Mouse (Mus musculus): Measurements from ENCODE around the gene Pigh.

The Pigh gene

GRCm38 (mm10) chr12:79066431-79066830 is 23.0 kb downstream of the Pigh start:
- no peak for DNase-seq

GRCm38 (mm10) chr12:79064451-79064850 is 25.0 kb downstream of the Pigh start:
- no peak for DNase-seq

- no peak for DNase-seq
Measured at GRCm38 (mm10) chr12:79060766-79061652, 28.4 kb downstream of the Pigh start.

GRCm38 (mm10) chr12:79060134-79060533 is 29.3 kb downstream of the Pigh start:
- DNase-seq: no peak

- no peak for DNase-seq
Measured at GRCm38 (mm10) chr12:79059573-79059972, 29.9 kb downstream of the Pigh start.

GRCm38 (mm10) chr12:79055276-79055675 is 34.2 kb downstream of the Pigh start:
- DNase-seq: no peak

- DNase-seq: no peak
Measured at GRCm38 (mm10) chr12:79052073-79052472, 37.4 kb downstream of the Pigh start.

GRCm38 (mm10) chr12:79050545-79051212 is 38.8 kb downstream of the Pigh start:
- DNase-seq: no peak

- DNase-seq: no peak
Measured at GRCm38 (mm10) chr12:79049807-79050206, 39.6 kb downstream of the Pigh start.

GRCm38 (mm10) chr12:79048898-79049297 is 40.6 kb downstream of the Pigh start:
- DNase-seq: no peak

- no peak for DNase-seq
Measured at GRCm38 (mm10) chr12:79047203-79047602, 42.2 kb downstream of the Pigh start.

GRCm38 (mm10) chr12:79046171-79046570 is 43.3 kb downstream of the Pigh start:
- DNase-seq: no peak

- DNase-seq: no peak
Measured at GRCm38 (mm10) chr12:79044668-79045067, 44.8 kb downstream of the Pigh start.

- DNase-seq: no peak
Measured at GRCm38 (mm10) chr12:79041436-79041835, 48.0 kb downstream of the Pigh start.

GRCm38 (mm10) chr12:79040201-79040827 is 49.1 kb downstream of the Pigh start:
- DNase-seq: no peak

GRCm38 (mm10) chr12:79039708-79040107 is 49.7 kb downstream of the Pigh start:
- DNase-seq: no peak

GRCm38 (mm10) chr12:79035349-79035748 is 54.1 kb downstream of the Pigh start:
- DNase-seq: no peak

- no peak for DNase-seq
Measured at GRCm38 (mm10) chr12:79034331-79034730, 55.1 kb downstream of the Pigh start.
